Mouse (Mus musculus) testis, adult 2 months (tissue): ENCODE measurements at regions not wholly inside any gene's neighbourhood (a gene's known extent, or its start where the extent isn't known, plus 50 kb on each side); places are given as distances from the start of the nearest gene placed in this dataset.
A peak's percentile ranks its signal among the peaks of the same experiment; 100 is the strongest.
"Not testable (repeated sequence)": the region's sequence is repeated elsewhere in the genome, so short reads cannot be mapped to it uniquely, and the experiment has no call there.

Source experiments
- H3K27ac ChIP-seq: fragments of 200-500 bp; 2 replicates; pipeline ENCODE4 v1.5.1; 2012; ENCODE audit warnings: low read depth, low read length; ENCODE audit not compliant: control insufficient read depth, insufficient read depth
- H3K27me3 ChIP-seq: fragments of 200-500 bp; 2 replicates; pipeline ENCODE4 v1.6.1; 2012; ENCODE audit warnings: mild to moderate bottlenecking, low read length, moderate library complexity; ENCODE audit not compliant: control insufficient read depth, insufficient read depth
- H3K36me3 ChIP-seq: fragments of 200-500 bp; 2 replicates; pipeline ENCODE4 v1.6.1; 2012; ENCODE audit warnings: mild to moderate bottlenecking, low read length; ENCODE audit not compliant: control insufficient read depth, insufficient read depth
- H3K4me1 ChIP-seq: fragments of 200-500 bp; 2 replicates; pipeline ENCODE4 v1.6.1; 2012; ENCODE audit warnings: low read length; ENCODE audit not compliant: control insufficient read depth, insufficient read depth
- H3K4me3 ChIP-seq: fragments of 200-500 bp; 2 replicates; pipeline ENCODE4 v1.5.1; 2012; ENCODE audit warnings: low read depth, mild to moderate bottlenecking, low read length, moderate library complexity, mixed read lengths; ENCODE audit not compliant: control insufficient read depth
- CTCF ChIP-seq: fragments of 200-500 bp; IDR thresholded peaks from 2 replicates; pipeline ENCODE4 v1.5.1; 2012; ENCODE audit warnings: low read depth, mild to moderate bottlenecking, inconsistent platforms, low read length, moderate library complexity; ENCODE audit not compliant: control insufficient read depth, insufficient read depth, insufficient replicate concordance
- POLR2A ChIP-seq: fragments of 200-500 bp; IDR thresholded peaks from 2 replicates; pipeline ENCODE4 v1.6.1; 2012; ENCODE audit warnings: low read depth, mild to moderate bottlenecking, inconsistent platforms, low read length, moderate library complexity; ENCODE audit not compliant: control insufficient read depth

- Histone ChIP-seq H3K4me1 (peaks cover 2% of the 10 kb centered on the region), H3K27ac (no peak overlapping the region), H3K4me3 (no peak overlapping the region), H3K36me3 (no peaks in the 10 kb centered on the region), H3K27me3 (no peaks in the 10 kb centered on the region)
- TF ChIP-seq POLR2A (no peak), CTCF (no peak)
Observed at GRCm38 (mm10) chr5:134046086-134046485, 53.4 kb upstream of the Castor2 start.

DNA sequence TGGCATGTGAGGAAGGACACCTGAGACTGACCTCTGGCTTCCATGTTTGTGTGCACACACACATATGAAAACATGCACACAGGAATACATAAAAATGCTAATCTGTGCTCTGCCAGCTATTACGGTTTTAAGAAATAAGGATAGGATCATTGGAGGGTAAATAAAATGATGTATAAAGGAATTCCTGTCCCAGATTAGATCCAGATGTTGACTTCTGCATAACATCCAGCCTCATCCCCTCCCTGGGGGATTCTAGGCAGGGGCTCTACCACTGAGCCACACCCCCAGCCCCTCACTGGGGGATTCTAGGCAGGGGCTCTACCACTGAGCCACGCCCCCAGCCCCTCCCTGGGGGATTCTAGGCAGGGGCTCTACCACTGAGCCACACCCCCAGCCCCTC, 56.6 kb upstream of the Castor2 start:
- not testable (repeated sequence) for H3K4me1 ChIP-seq, H3K36me3 ChIP-seq, H3K27ac ChIP-seq, H3K4me3 ChIP-seq, H3K27me3 ChIP-seq

DNA sequence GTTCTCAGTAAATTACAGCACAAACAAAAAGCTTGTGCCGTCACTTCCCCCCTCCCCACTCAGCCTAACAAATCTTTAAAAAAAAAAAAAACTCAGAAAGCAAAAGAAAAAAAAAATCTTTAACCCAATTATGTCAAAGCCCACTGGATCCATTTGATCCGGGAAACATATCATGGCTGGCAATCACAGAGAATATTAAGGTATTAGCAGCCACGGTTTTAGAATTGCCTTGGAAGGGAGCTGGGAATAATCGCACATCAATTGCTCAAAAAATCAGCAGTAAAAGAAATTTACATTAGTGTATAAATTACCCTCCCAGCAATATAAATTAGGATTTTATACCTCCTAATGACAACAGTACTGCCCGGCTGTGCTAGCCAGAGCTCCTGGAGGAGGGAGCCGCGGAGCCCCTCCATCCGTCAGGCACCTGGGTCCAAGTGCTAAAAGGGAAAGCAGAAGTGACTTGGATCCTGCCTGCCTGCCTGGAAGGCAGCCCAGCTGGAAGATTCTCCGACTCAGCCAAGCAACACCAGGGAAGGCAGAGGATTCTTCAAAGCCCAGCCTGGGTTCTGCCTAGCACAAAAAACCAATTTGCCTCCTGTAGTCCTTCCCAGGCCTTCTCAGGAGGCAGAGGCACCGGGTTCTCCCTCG, 72.1 kb upstream of the Castor2 start:
- no peaks in the 10 kb centered on the region for H3K36me3 ChIP-seq
- no peak overlapping the region for H3K4me3 ChIP-seq
- H3K4me1 ChIP-seq: no peaks in the 10 kb centered on the region
- H3K27ac ChIP-seq: no peak overlapping the region
- H3K27me3 ChIP-seq: no peaks in the 10 kb centered on the region
- TF ChIP-seq CTCF (no peak), POLR2A (no peak)

DNA sequence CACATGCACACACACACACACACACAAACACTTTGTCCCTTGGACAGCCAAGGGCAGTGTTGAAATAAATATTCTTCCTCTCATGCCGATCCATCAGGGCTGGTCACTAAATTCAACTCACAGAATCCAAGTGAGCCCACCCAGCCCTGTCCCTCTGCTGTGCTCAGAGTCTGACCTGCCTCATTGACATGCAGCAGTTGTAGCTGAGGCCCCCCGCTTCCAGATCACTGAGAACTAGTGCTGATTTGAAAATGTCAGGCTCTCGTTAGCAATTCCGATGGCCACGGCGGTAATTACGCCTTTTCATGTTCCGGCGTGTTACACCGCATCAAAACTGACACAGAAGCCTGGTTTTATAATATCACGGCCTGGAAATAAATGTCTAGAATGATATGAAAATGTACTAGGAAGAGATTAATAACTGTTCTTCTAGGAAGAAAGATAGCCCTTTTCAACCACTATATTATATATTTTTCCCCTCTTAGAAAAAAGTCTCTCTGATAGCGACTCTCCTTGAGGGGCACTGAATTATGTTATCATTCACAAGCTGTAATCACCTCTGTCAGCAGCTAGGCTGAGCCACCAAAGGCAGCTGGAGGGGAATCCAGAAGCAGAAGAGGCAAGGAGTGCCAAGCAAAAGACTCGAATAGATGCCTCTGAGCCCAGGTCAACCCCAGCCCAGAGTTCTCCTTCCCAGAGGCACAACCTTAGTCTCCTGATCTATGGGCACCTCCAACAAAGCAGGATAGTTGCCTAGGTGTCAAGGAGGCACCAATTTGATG, 79.7 kb upstream of the Castor2 start:
- no peak for TF ChIP-seq POLR2A
- TF ChIP-seq CTCF: no peak

DNA sequence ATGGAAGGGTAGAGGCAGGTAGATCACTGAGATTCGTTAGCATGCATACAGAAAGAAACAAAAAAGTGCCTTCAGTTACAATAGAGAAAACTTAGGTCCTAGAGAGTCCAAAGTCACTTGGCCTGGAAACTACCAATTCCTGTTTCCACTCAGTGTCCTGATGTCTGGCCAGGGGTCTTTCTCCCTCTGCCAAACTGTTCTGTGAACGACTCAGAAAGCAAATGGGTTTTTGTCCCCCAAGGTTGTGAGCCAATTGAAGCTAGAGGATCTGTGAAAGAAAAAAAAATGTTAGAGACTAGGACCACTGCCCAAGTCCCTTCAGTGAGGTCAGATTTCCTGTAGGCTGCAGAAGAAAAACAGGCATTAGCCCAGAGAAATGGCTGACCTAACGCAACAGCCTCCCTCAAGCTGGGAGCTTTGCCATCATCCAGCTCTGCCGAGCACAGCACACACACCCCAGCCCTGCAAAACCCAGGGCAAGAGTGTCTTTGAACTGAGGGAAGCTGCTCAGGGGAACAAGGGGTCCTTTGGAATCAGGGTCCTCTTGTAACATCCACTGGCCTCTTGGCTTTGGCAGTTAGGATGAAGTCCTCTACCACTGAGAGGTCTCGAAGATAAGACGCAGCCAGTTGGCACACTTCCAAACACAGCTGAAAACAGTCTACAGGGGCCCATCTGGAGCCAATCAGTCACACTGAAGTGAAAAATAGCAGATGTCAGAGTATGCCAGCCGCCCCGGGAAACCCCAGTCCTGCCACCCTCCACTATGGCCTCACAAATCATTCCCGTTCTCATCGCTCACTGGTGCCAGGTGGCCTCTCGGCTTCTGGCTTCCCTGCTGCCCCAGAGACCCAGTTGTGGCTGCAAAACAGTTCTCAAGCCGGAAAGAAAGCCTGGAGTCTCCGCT, 85.0 kb upstream of the Castor2 start:
- Histone ChIP-seq H3K4me1 (no peaks in the 10 kb centered on the region), H3K27me3 (no peaks in the 10 kb centered on the region), H3K36me3 (no peaks in the 10 kb centered on the region), H3K4me3 (no peak overlapping the region), H3K27ac (no peak overlapping the region)
- no peak for TF ChIP-seq CTCF
- TF ChIP-seq POLR2A: no peak

More for the DNA sequence above, 79.7 kb upstream of the Castor2 start:
- no peaks in the 10 kb centered on the region for H3K4me1 ChIP-seq
- no peaks in the 10 kb centered on the region for H3K27me3 ChIP-seq
- no peaks in the 10 kb centered on the region for H3K36me3 ChIP-seq
- H3K27ac ChIP-seq: no peak overlapping the region
- H3K4me3 ChIP-seq: no peak overlapping the region

GRCm38 (mm10) chr5:134013206-134013605, 86.3 kb upstream of the Castor2 start:
- TF ChIP-seq POLR2A (no peak), CTCF (peak; percentile 32; the same call in 1 of the 2 replicates)

GRCm38 (mm10) chr5:134009843-134010242, 89.7 kb upstream of the Castor2 start:
- H3K4me3 ChIP-seq: no peak overlapping the region
- no peak overlapping the region for H3K27ac ChIP-seq

More at GRCm38 (mm10) chr5:134013206-134013605, 86.3 kb upstream of the Castor2 start:
- H3K27ac ChIP-seq: no peak overlapping the region
- H3K36me3 ChIP-seq: no peaks in the 10 kb centered on the region
- no peak overlapping the region for H3K4me3 ChIP-seq
- no peaks in the 10 kb centered on the region for H3K27me3 ChIP-seq
- no peaks in the 10 kb centered on the region for H3K4me1 ChIP-seq

More at GRCm38 (mm10) chr5:134009843-134010242, 89.7 kb upstream of the Castor2 start:
- Histone ChIP-seq H3K27me3 (no peaks in the 10 kb centered on the region), H3K4me1 (peaks cover 11% of the 10 kb centered on the region), H3K36me3 (no peaks in the 10 kb centered on the region)
- TF ChIP-seq CTCF: no peak
- no peak for TF ChIP-seq POLR2A
